Mouse (Mus musculus) heart, adult 9 months (tissue): ENCODE data around the gene Prmt1.

ENCODE experiments used
- DNase-seq, 2 experiments: peaks; one replicate each; pipeline ENCODE4 v3.0.0; 2022; ENCODE audit warnings: low spot score in 2 of 2

Prmt1 gene

DNA sequence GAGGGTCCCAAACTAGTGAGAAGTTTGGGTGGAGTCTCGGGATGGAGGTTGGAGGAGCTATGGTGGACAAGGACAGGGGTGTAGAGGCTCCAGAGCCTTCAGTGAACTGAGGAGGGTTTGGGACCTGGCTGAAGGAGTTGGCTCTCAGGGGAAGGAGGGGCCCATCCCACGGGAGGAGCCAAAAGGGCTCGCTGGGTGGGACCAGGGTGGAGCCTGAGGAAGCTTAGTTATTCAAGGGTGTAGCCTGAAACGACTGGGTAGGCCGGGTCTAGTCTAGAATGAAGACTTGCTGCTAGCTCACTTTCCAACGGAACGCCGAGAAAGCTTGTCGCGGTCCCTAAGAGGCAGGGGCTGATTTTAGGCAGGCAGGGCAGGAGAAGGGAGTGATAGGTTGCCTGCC is 34.4 kb downstream of the Prmt1 start:
- peak; percentile 77 to 82 for DNase-seq

DNA sequence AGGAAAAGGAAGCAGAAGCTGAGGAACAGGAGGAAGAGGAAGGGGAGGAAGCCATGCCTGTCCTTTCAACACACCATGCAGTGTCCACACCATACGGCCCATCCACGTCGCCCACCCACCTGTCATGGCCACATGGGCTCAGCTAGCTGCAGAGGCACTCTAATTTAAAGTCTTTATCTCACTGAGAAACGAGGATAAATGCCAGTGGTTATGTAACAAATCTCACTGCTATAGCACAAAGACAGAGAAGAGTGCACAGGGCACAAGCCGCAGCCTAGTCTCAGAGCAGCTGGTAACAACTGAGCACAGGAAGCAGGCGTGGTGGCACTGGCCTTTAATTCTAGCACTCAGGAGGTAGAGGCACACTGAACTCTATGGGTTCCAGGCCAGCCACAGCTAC is 36.4 kb downstream of the Prmt1 start:
- no peak for DNase-seq

DNA sequence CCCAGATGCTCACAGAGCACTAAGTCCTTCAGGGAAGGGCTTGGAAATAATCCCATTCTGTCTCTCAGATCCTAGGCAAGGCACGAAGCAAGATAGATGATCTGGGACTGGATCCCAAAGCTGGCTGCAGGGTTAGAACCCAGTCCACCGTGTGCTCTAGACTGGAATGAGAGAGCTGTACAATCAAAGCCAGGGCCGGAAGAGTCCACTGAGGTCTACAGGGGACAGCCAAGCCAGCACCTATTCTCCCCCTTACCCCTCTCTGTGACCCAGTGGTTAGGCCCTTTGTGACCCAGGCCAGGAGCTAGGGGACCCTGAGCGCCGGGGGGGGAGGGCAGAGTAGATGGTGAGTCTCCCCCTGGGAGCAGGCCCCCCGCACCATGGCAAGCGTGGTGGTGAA is 43.5 kb downstream of the Prmt1 start, which contains the start of gene Tsks:
TSS of gene Tsks (plus strand) at position 301 of the 400 bp plus-strand sequence.
- DNase-seq = no peak

DNA sequence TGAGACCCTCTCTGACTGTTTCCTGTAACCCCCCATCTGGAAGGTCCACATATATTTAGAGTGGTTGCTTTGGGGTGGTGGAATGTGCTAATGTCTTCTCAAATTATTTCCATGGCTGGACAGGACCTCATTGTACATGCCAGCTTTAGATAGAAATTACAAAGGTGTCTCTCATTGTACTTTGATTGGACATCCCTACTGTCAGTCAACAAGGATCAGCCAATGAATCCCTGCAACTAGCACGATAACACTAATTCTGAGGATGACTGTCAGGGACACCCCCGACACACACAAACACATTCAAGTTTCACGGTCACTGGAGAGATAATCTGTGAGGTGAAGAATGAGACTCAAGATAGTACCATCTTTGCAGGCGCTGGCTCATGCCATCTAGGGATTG is 47.7 kb downstream of the Prmt1 start:
- no peak for DNase-seq

DNA sequence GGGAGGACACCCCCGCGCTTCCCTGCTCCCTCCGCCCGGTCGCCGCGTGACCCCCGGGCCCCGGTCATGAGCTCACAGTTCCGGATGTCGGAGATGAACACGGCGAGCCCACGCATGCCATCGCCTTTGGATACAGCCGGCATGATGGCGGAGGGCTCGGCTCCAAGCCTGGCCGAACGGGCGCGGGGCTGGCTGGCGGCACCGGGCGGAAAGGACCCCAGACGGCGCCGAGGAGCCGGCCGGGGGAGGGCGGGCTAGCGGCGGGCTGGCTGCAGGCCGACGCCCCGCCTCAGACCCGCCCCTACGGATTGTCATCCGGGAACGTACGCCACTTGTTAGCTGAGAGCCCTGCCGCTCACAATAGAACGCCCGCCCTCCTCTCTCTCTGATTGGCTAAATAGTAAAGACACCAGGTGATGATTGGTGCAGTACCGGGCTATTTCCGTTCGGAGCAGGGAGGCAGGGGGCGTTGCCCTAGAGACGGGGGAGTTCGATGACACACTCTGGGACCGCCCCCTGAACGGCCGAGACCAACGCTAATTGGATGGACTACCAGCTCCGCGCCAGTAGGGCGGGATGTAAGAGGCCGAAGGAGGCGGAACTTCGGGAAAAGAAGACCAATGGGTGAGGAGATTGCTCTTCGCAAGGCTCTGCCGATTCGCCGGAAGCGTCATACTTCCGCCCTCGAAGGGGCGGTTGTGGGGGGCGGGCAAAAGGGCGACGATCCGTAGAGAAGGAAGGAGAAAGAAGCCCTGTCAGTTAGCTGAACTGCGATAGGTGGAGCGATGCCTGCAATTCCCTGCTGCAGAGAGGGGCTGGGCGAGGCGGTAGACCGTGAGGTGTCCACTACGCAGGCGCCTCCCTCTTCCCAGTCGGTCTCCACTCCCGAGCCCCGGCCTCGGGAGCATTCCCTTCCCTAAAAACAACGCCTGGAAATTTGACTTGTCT is 56.9 kb downstream of the Prmt1 start, which contains the start of gene Ap2a1:
TSS of gene Ap2a1 (minus strand) at position 293 of the 948 bp plus-strand sequence.
- peak; percentile 100 for DNase-seq

DNA sequence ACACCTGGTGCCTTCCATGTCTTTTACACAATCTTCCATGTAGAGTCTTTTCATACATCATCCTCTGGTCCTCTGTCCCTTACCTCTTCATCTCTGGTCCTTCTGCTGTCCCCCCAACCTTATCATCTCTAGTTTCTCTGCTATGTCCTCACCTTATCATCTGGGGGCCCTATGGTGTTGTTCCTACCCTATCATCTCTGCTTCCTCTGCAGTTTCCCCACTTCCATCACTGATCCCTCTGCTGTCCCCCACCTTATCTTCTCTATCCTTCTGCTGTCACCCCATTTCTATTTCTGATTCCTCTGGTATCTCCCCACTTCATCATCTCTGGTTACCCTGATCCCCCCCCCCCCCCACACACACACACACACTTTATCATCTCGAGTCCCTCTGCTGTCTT is 57.8 kb downstream of the Prmt1 start:
- DNase-seq = no peak
